29 mouse cellular contexts compared by ENCODE assay signal in the genomic region with DNA sequence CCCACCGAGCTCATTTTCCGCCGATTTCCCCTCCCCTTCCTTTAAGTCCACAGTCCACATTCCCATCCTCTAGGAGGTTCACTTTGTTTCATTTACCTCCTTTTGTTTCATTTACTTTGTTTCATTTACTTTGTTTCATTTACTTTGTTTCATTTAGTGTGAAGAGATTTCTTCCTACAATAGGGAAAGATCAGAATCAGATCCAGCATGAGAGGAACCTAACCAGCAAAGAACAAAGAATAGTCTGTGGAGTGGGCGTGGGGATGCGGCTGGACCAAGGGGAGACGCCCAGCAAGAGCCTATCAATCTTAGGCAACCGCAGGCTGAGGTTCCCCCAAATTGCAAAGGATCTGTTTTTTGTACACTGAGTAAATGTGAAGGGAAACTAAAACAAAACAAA. TPM values are rescaled to one million over a fixed set of nuclear protein-coding genes. Genes with fewer than 3 reads are reported as not detected.
DNase-seq lines count a peak whose midpoint lies in the region; ATAC-seq and TF ChIP-seq lines count a peak whose summit lies in the region.
"Had no signal": no experiment of that assay in that cellular context is flagged by ENCODE, and none has a peak within 500 bp of the region (broad histone marks: within the 10 kb centered on the region; RNA-seq: fewer than 3 reads in every experiment).

No protein-coding gene starts in this region.

- no peak overlapping the region for H3K9ac ChIP-seq in hindbrain, embryonic 12.5 days
- no peak overlapping the region for H3K9ac ChIP-seq in hindbrain, embryonic 11.5 days (ENCODE audit: low read depth, low read length)
- H3K9ac ChIP-seq in hindbrain, embryonic 15.5 days, result no peak overlapping the region
- H3K9ac ChIP-seq in forebrain, embryonic 16.5 days (replicated peaks; ENCODE audit: low read depth, low read length), result no peak overlapping the region
- H3K9ac ChIP-seq: forebrain, embryonic 13.5 days; forebrain, postnatal 0 days; heart, embryonic 12.5 days; heart, embryonic 15.5 days; intestine, embryonic 15.5 days; kidney, embryonic 15.5 days had no signal

- DNase-seq in gastrocnemius, adult 2 months, result no peak
- no peak for DNase-seq in gastrocnemius, adult 18-20 months (ENCODE audit: low spot score)
- no peak for DNase-seq in hindbrain, embryonic 11.5 days (ENCODE audit: low spot score)
- DNase-seq in ZHBTc4 (ENCODE audit: low read depth, low spot score), result peak; percentile 60
- DNase-seq in cerebellum, adult 8-10 months, result no peak
- DNase-seq: adrenal gland, adult 8-10 months; adrenal gland, postnatal 36 days; cerebellum, adult 18-20 months; cerebellum, adult 9-11 months; cerebellum, postnatal 36 days; forebrain, postnatal 0 days; gastrocnemius, postnatal 14 days; heart, adult 18-20 months; heart, postnatal 10 days; heart, postnatal 4 days; kidney, adult 11 months; kidney, adult 8-10 months had no signal

- intact Hi-C loops in gastrocnemius, adult 2 months (cut with DNase I), result no loop called here

- no peaks in the 10 kb centered on the region for H3K27me3 ChIP-seq in hindbrain, embryonic 12.5 days
- no peaks in the 10 kb centered on the region for H3K27me3 ChIP-seq in hindbrain, embryonic 11.5 days (ENCODE audit: control insufficient read depth, insufficient read depth, low read length)
- H3K27me3 ChIP-seq in hindbrain, embryonic 15.5 days, result no peaks in the 10 kb centered on the region
- no peaks in the 10 kb centered on the region for H3K27me3 ChIP-seq in forebrain, embryonic 16.5 days (replicated peaks; ENCODE audit: control insufficient read depth, insufficient read depth, low read length)
- H3K27me3 ChIP-seq: forebrain, embryonic 13.5 days; heart, embryonic 12.5 days; heart, embryonic 15.5 days; intestine, embryonic 15.5 days; kidney, embryonic 15.5 days; Patski had no signal

- ATAC-seq in hindbrain, embryonic 12.5 days (ENCODE audit: low FRiP score), result no peak
- no peak for ATAC-seq in hindbrain, embryonic 11.5 days (ENCODE audit: low FRiP score)
- ATAC-seq in hindbrain, embryonic 15.5 days (ENCODE audit: low FRiP score, low read depth), result no peak
- no peak for ATAC-seq in forebrain, embryonic 16.5 days
- ATAC-seq: activated CD4-positive, CD25-positive, alpha-beta regulatory T cell, adult 4 months; forebrain, embryonic 13.5 days; forebrain, postnatal 0 days; intestine, embryonic 15.5 days; Patski had no signal

- no peak for TF ChIP-seq CTCF in gastrocnemius, adult 2 months (IDR thresholded peaks at IDR 0.05)

- peaks cover 37% of the 10 kb centered on the region for H3K4me1 ChIP-seq in hindbrain, embryonic 12.5 days
- H3K4me1 ChIP-seq in hindbrain, embryonic 11.5 days (replicated peaks; ENCODE audit: control insufficient read depth, insufficient read depth, low read length), result peaks cover 4% of the 10 kb centered on the region
- peaks cover 29% of the 10 kb centered on the region for H3K4me1 ChIP-seq in hindbrain, embryonic 15.5 days (replicated peaks)
- H3K4me1 ChIP-seq in forebrain, embryonic 16.5 days (replicated peaks; ENCODE audit: control insufficient read depth, insufficient read depth, low read length), result no peaks in the 10 kb centered on the region
- H3K4me1 ChIP-seq: kidney, embryonic 15.5 days had no signal

- 34% methylated on average over 7 of the region's 7 CpGs for WGBS in hindbrain, embryonic 12.5 days
- 28% methylated on average over 7 of the region's 7 CpGs for WGBS in hindbrain, embryonic 11.5 days
- WGBS in hindbrain, embryonic 15.5 days, result 18% methylated on average over 7 of the region's 7 CpGs
- 36% methylated on average over 7 of the region's 7 CpGs for WGBS in forebrain, embryonic 16.5 days

- H3K36me3 ChIP-seq in hindbrain, embryonic 12.5 days, result no peaks in the 10 kb centered on the region
- no peaks in the 10 kb centered on the region for H3K36me3 ChIP-seq in hindbrain, embryonic 11.5 days (ENCODE audit: control insufficient read depth, insufficient read depth, low read length)
- no peaks in the 10 kb centered on the region for H3K36me3 ChIP-seq in hindbrain, embryonic 15.5 days
- H3K36me3 ChIP-seq in forebrain, embryonic 16.5 days (ENCODE audit: control insufficient read depth, insufficient read depth), result no peaks in the 10 kb centered on the region
- H3K36me3 ChIP-seq: forebrain, embryonic 10.5 days; G1E; heart, embryonic 12.5 days; heart, embryonic 15.5 days; intestine, embryonic 15.5 days; kidney, embryonic 15.5 days had no signal

- peak overlapping the region; percentile 27; the same call in 1 of the 2 replicates for H3K4me2 ChIP-seq in hindbrain, embryonic 12.5 days (replicated peaks)
- H3K4me2 ChIP-seq in hindbrain, embryonic 11.5 days (replicated peaks; ENCODE audit: low read depth, low read length), result no peak overlapping the region; the same call in 1 of the 2 replicates
- peak overlapping the region; percentile 18; the same call in 1 of the 2 replicates for H3K4me2 ChIP-seq in hindbrain, embryonic 15.5 days
- no peak overlapping the region for H3K4me2 ChIP-seq in forebrain, embryonic 16.5 days (ENCODE audit: low read length)
- H3K4me2 ChIP-seq: forebrain, embryonic 13.5 days; heart, embryonic 12.5 days; heart, embryonic 15.5 days; intestine, embryonic 15.5 days; kidney, embryonic 15.5 days had no signal

- peak overlapping the region; percentile 41; the same call in 1 of the 2 replicates for H3K4me3 ChIP-seq in gastrocnemius, adult 2 months
- H3K4me3 ChIP-seq in hindbrain, embryonic 12.5 days, result no peak overlapping the region
- H3K4me3 ChIP-seq in hindbrain, embryonic 11.5 days (ENCODE audit: low read depth, low read length), result no peak overlapping the region
- no peak overlapping the region for H3K4me3 ChIP-seq in hindbrain, embryonic 15.5 days
- H3K4me3 ChIP-seq in forebrain, embryonic 16.5 days (replicated peaks; ENCODE audit: low read length), result no peak overlapping the region
- H3K4me3 ChIP-seq: forebrain, embryonic 10.5 days; forebrain, embryonic 13.5 days; heart, embryonic 12.5 days; heart, embryonic 15.5 days; intestine, embryonic 15.5 days; kidney, embryonic 15.5 days had no signal

- no peaks in the 10 kb centered on the region for H3K9me3 ChIP-seq in hindbrain, embryonic 12.5 days (replicated peaks)
- H3K9me3 ChIP-seq in hindbrain, embryonic 11.5 days (ENCODE audit: control insufficient read depth, low read length), result no peaks in the 10 kb centered on the region
- H3K9me3 ChIP-seq in hindbrain, embryonic 15.5 days, result no peaks in the 10 kb centered on the region
- no peaks in the 10 kb centered on the region for H3K9me3 ChIP-seq in forebrain, embryonic 16.5 days (ENCODE audit: control insufficient read depth, low read length)
- H3K9me3 ChIP-seq: forebrain, embryonic 10.5 days; forebrain, embryonic 13.5 days; heart, embryonic 12.5 days; heart, embryonic 15.5 days; intestine, embryonic 15.5 days; kidney, embryonic 15.5 days had no signal

- H3K27ac ChIP-seq in gastrocnemius, adult 2 months, result peak overlapping the region; percentile 85
- H3K27ac ChIP-seq in hindbrain, embryonic 12.5 days, result 0 out of 2 replicates have a peak overlapping the region, but pooled peaks have one; percentile 31
- no peak overlapping the region for H3K27ac ChIP-seq in hindbrain, embryonic 11.5 days (ENCODE audit: low read depth, low read length)
- H3K27ac ChIP-seq in hindbrain, embryonic 15.5 days (replicated peaks), result no peak overlapping the region
- no peak overlapping the region for H3K27ac ChIP-seq in forebrain, embryonic 16.5 days (ENCODE audit: low read length)
- H3K27ac ChIP-seq: forebrain, embryonic 10.5 days; forebrain, embryonic 13.5 days; heart, embryonic 15.5 days; intestine, embryonic 15.5 days; kidney, embryonic 15.5 days had no signal

RNA-seq across cellular contexts. Expression of a gene that starts 20.2 kb away (rescaled TPM):
- 10 to 100 TPM; 66.2 to 72.2 TPM for total RNA-seq in gastrocnemius, adult 2 months (2021)
- 10 to 100 TPM; 72.9 to 79.7 TPM for total RNA-seq in gastrocnemius, adult 18-20 months (2021)
- 51.0 and 58.8 TPM in 2 replicates for polyA plus RNA-seq in hindbrain, embryonic 12.5 days (2016; fragmentation: Nextera tagmentation; extraction: Ambion mirVana)
- 46.1 and 52.7 TPM in 2 replicates for polyA plus RNA-seq in hindbrain, embryonic 11.5 days (2014; fragmentation: Nextera tagmentation; extraction: Ambion mirVana)
- polyA plus RNA-seq in hindbrain, embryonic 15.5 days (2015; fragmentation: Nextera tagmentation; extraction: Ambion mirVana), result 33.9 and 34.2 TPM in 2 replicates
- 26.4 and 31.2 TPM in 2 replicates for polyA plus RNA-seq in forebrain, embryonic 16.5 days (2015; fragmentation: Nextera tagmentation; extraction: Ambion mirVana)
- polyA plus RNA-seq: G1E had no signal

Comparison
In these comparisons a context has a peak if more than half of its experiments do, and no peak if none do; other contexts are left out.
1. H3K27ac ChIP-seq: peak in gastrocnemius, adult 2 months (single experiment) and hindbrain, embryonic 12.5 days (single experiment); none in hindbrain, embryonic 11.5 days (single experiment), hindbrain, embryonic 15.5 days (single experiment) and forebrain, embryonic 16.5 days (single experiment).
2. H3K4me2 ChIP-seq: peak in hindbrain, embryonic 12.5 days (single experiment) and hindbrain, embryonic 15.5 days (single experiment); none in hindbrain, embryonic 11.5 days (single experiment) and forebrain, embryonic 16.5 days (single experiment).